Mouse (Mus musculus): Measurements from ENCODE around the gene Znrd1. TPM values are rescaled to one million over a fixed set of nuclear protein-coding genes. Genes with fewer than 3 reads are reported as not detected.

Znrd1 gene
- polyA plus RNA-seq, 1 experiment, result 58.6 TPM

DNA sequence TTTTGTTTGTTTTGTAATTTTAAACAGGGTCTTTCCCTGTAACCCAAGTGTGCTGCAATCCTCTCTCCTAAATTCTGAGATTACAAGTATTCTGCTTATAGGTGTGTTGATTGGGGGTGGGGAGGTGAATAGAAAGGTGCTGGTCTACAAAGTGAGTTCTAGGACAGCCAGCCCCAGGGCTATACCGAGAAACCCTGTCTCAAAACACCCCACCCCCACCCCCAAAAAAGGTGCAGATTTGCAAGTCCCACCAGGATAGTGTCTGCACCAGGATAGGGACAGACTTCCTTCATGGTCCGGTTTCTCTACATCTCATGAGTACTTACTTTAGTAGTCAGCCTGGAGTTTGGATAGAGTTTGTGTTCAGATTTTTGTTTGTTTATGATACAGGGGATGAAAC is 40.1 kb upstream of the Znrd1 start:
- TF ChIP-seq MYOD1 (IDR thresholded peaks at IDR 0.05; ENCODE audit: control insufficient read depth in 1 of 3, insufficient read length in 2 of 3, low read depth in 2 of 3) (no peak), POLR2A (IDR thresholded peaks at IDR 0.05; ENCODE audit: insufficient read length, low read depth) (no peak), MAX (IDR thresholded peaks at IDR 0.05; ENCODE audit: low read depth) (no peak), CEBPB (IDR thresholded peaks at IDR 0.05; ENCODE audit: insufficient read depth, poor library complexity, severe bottlenecking) (no peak), MYOG (IDR thresholded peaks at IDR 0.05; ENCODE audit: control insufficient read depth in 1 of 3, insufficient read depth in 1 of 3, insufficient read length in 2 of 3, low read depth in 2 of 3) (no peak), TCF3 (IDR thresholded peaks at IDR 0.05; ENCODE audit: insufficient read length, low read depth) (no peak), E2F4 (IDR thresholded peaks at IDR 0.05; ENCODE audit: insufficient read depth) (no peak), TCF12 (IDR thresholded peaks at IDR 0.05; ENCODE audit: insufficient read depth, poor library complexity, severe bottlenecking) (no peak), USF1 (IDR thresholded peaks at IDR 0.05; ENCODE audit: low read depth) (no peak)
- Histone ChIP-seq H3K4me3 (no peak overlapping the region), H3K36me3 (ENCODE audit: control insufficient read depth, insufficient read depth) (no peaks in the 10 kb centered on the region), H3K27me3 (ENCODE audit: control insufficient read depth, insufficient read depth, insufficient read length) (no peaks in the 10 kb centered on the region), H3K4me2 (ENCODE audit: low read depth) (no peak overlapping the region), H3ac (ENCODE audit: control insufficient read depth, insufficient read length) (no peak overlapping the region), H3K79me2 (ENCODE audit: control insufficient read depth, insufficient read depth) (no peaks in the 10 kb centered on the region)

DNA sequence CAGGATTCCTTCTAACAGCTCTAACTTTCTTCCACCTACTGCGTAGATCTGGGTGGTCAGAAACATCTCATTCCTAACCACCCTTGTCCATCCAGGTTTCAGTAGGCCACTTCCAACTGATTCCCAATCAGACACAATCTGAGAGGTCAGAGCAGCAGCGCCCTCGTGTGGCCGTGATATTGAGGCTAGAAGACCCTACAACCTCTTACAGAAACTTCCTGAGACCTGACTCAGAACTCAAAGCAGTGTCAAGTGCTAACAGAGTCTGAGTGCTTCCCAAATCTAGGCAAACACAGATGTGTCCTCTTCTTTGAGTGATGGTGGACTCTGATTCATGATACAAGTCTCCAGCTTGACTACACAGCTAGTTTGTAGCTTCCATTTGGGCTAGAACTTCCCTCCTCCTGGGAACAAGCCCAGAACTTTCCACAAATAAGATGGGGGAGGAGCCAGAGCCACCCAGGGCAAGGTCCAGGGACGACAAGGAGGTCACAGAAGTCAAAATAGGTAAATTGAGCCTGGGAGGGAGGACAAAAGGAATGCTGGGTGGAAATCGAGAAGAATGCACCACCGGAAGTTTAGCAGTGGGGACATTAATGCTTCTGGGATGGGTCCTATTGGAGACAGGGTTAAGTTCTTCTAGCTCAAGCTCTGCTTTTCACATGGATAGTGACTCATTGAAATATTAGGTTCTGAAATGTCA is 38.8 kb upstream of the Znrd1 start:
- Histone ChIP-seq H3K79me2 (ENCODE audit: control insufficient read depth, insufficient read depth) (no peaks in the 10 kb centered on the region), H3K4me3 (no peak overlapping the region), H3ac (ENCODE audit: control insufficient read depth, insufficient read length) (no peak overlapping the region), H3K27me3 (ENCODE audit: control insufficient read depth, insufficient read depth, insufficient read length) (no peaks in the 10 kb centered on the region), H3K36me3 (ENCODE audit: control insufficient read depth, insufficient read depth) (no peaks in the 10 kb centered on the region), H3K4me2 (ENCODE audit: low read depth) (no peak overlapping the region)
- TF ChIP-seq POLR2A (IDR thresholded peaks at IDR 0.05; ENCODE audit: insufficient read length, low read depth) (no peak), POLR2AphosphoS2 (IDR thresholded peaks at IDR 0.05; ENCODE audit: insufficient read length, low read depth) (no peak), MYOD1 (IDR thresholded peaks at IDR 0.05; ENCODE audit: control insufficient read depth in 1 of 3, insufficient read length in 2 of 3, low read depth in 2 of 3) (no peak), E2F4 (IDR thresholded peaks at IDR 0.05; ENCODE audit: insufficient read depth) (no peak), CEBPB (IDR thresholded peaks at IDR 0.05; ENCODE audit: insufficient read depth, poor library complexity, severe bottlenecking) (no peak), REST (IDR thresholded peaks at IDR 0.05; ENCODE audit: insufficient read depth, insufficient read length) (no peak), USF1 (IDR thresholded peaks at IDR 0.05; ENCODE audit: low read depth) (no peak), MAX (IDR thresholded peaks at IDR 0.05; ENCODE audit: low read depth) (no peak), TCF3 (IDR thresholded peaks at IDR 0.05; ENCODE audit: insufficient read length, low read depth) (no peak), MYOG (IDR thresholded peaks at IDR 0.05; ENCODE audit: control insufficient read depth in 1 of 3, insufficient read depth in 1 of 3, insufficient read length in 2 of 3, low read depth in 2 of 3) (no peak), SRF (IDR thresholded peaks at IDR 0.05; ENCODE audit: control insufficient read depth, insufficient read length, low read depth) (no peak), TCF12 (IDR thresholded peaks at IDR 0.05; ENCODE audit: insufficient read depth, poor library complexity, severe bottlenecking) (no peak)

DNA sequence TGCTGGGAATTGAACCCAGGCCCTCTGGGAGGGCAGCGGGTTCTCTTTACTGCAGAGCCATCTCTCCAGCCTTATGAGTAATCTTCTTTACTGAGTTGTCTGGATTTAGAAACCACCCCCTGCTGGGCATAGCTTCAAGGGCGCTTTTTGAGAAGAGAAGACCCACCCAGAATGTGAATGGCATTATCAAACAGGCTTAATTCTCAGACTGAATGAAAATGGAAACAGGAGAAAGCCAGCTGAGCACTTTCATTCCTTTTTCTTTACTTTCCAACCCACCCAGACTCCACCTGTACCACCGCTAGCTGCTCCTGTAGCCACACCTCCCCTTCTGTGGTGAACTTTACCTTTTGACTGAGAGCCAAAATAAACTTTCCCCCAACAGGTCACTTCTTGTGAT is 37.1 kb upstream of the Znrd1 start:
- Histone ChIP-seq H3K27me3 (ENCODE audit: control insufficient read depth, insufficient read depth, insufficient read length) (no peaks in the 10 kb centered on the region), H3K36me3 (ENCODE audit: control insufficient read depth, insufficient read depth) (no peaks in the 10 kb centered on the region), H3K4me3 (no peak overlapping the region), H3K79me2 (ENCODE audit: control insufficient read depth, insufficient read depth) (no peaks in the 10 kb centered on the region), H3K4me2 (ENCODE audit: low read depth) (no peak overlapping the region), H3ac (ENCODE audit: control insufficient read depth, insufficient read length) (no peak overlapping the region)
- TF ChIP-seq USF1 (IDR thresholded peaks at IDR 0.05; ENCODE audit: low read depth) (no peak), POLR2A (IDR thresholded peaks at IDR 0.05; ENCODE audit: insufficient read length, low read depth) (no peak), MAX (IDR thresholded peaks at IDR 0.05; ENCODE audit: low read depth) (no peak), MYOG (IDR thresholded peaks at IDR 0.05; ENCODE audit: control insufficient read depth in 1 of 3, insufficient read depth in 1 of 3, insufficient read length in 2 of 3, low read depth in 2 of 3) (no peak), TCF3 (IDR thresholded peaks at IDR 0.05; ENCODE audit: insufficient read length, low read depth) (no peak), MYOD1 (IDR thresholded peaks at IDR 0.05; ENCODE audit: control insufficient read depth in 1 of 3, insufficient read length in 2 of 3, low read depth in 2 of 3) (no peak), REST (IDR thresholded peaks at IDR 0.05; ENCODE audit: insufficient read depth, insufficient read length) (no peak), SRF (IDR thresholded peaks at IDR 0.05; ENCODE audit: control insufficient read depth, insufficient read length, low read depth) (no peak), POLR2AphosphoS2 (IDR thresholded peaks at IDR 0.05; ENCODE audit: insufficient read length, low read depth) (no peak), E2F4 (IDR thresholded peaks at IDR 0.05; ENCODE audit: insufficient read depth) (no peak), CEBPB (IDR thresholded peaks at IDR 0.05; ENCODE audit: insufficient read depth, poor library complexity, severe bottlenecking) (no peak), TCF12 (IDR thresholded peaks at IDR 0.05; ENCODE audit: insufficient read depth, poor library complexity, severe bottlenecking) (no peak)

DNA sequence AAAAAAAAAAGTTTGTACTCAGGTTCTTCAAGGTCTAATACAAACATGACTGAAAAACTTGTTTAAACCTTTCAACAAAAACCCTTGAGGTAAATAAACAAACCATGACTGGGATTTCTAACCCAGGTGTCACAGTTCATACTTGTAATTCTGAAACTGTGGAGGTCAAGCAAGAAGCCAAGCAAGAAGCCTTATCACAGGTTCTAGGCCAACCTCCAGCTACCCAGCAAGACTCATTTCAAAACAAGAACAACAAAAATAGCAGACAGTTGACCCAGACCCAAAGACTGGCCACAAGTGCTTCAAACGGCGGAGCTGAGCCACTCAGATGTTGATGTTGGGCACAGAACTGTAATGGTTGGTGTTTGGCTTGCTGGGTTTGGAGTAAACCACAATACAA is 36.2 kb upstream of the Znrd1 start:
- no peak overlapping the region for H3ac ChIP-seq (ENCODE audit: control insufficient read depth, insufficient read length)
- TF ChIP-seq POLR2A (IDR thresholded peaks at IDR 0.05; ENCODE audit: insufficient read length, low read depth), result no peak
- no peak for TF ChIP-seq TCF3 (IDR thresholded peaks at IDR 0.05; ENCODE audit: insufficient read length, low read depth)
- no peak for TF ChIP-seq CEBPB (IDR thresholded peaks at IDR 0.05; ENCODE audit: insufficient read depth, poor library complexity, severe bottlenecking)
- no peak for TF ChIP-seq MYOD1 (IDR thresholded peaks at IDR 0.05; ENCODE audit: control insufficient read depth in 1 of 3, insufficient read length in 2 of 3, low read depth in 2 of 3)
- TF ChIP-seq E2F4 (IDR thresholded peaks at IDR 0.05; ENCODE audit: insufficient read depth), result no peak
- TF ChIP-seq USF1 (IDR thresholded peaks at IDR 0.05; ENCODE audit: low read depth), result no peak
- TF ChIP-seq MYOG (IDR thresholded peaks at IDR 0.05; ENCODE audit: control insufficient read depth in 1 of 3, insufficient read depth in 1 of 3, insufficient read length in 2 of 3, low read depth in 2 of 3), result no peak
- TF ChIP-seq SRF (IDR thresholded peaks at IDR 0.05; ENCODE audit: control insufficient read depth, insufficient read length, low read depth), result no peak
- TF ChIP-seq POLR2AphosphoS2 (IDR thresholded peaks at IDR 0.05; ENCODE audit: insufficient read length, low read depth), result no peak

More for the DNA sequence above, 36.2 kb upstream of the Znrd1 start:
- H3K79me2 ChIP-seq (ENCODE audit: control insufficient read depth, insufficient read depth), result no peaks in the 10 kb centered on the region
- no peaks in the 10 kb centered on the region for H3K36me3 ChIP-seq (ENCODE audit: control insufficient read depth, insufficient read depth)
- peaks cover 2% of the 10 kb centered on the region for H3K27me3 ChIP-seq (ENCODE audit: control insufficient read depth, insufficient read depth, insufficient read length)
- no peak overlapping the region for H3K4me2 ChIP-seq (ENCODE audit: low read depth)
- no peak overlapping the region for H3K4me3 ChIP-seq
